In the genomic region with DNA sequence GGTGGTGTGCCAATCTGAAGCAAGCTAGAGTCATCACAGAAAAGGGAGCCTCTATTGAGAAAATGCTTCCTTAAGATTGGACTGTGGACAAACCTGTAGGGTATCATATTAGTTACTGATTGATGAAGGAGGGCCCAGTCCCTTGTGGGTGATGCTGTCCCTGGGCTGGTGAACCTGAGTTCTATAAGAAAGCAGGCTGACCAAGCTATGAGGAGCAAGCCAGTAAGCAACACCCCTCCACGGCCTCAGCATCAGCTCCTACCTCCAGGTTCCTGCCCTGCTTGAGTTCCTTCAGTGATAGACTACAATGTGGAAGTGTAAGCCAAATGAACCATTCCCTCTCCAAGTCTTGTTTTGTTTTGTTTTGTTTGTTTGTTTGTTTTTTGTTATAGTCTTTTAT, we compare ENCODE assay signal across 34 mouse cellular contexts.
"Had no signal": no experiment of that assay in that cellular context is flagged by ENCODE, and none has a peak within 500 bp of the region (broad histone marks: within the 10 kb centered on the region; RNA-seq: fewer than 3 reads in every experiment).

No protein-coding gene starts in this region.

- H3K36me3 ChIP-seq: heart, embryonic 12.5 days; heart, embryonic 13.5 days; heart, embryonic 15.5 days; hindbrain, embryonic 10.5 days; hindbrain, embryonic 12.5 days; hindbrain, embryonic 13.5 days; hindbrain, embryonic 15.5 days; intestine, embryonic 15.5 days; kidney, embryonic 15.5 days had no signal

- ATAC-seq: hindbrain, embryonic 16.5 days; hindbrain, postnatal 0 days; inflammation-experienced regulatory T-cells, adult 6 months; intestine, embryonic 15.5 days; intestine, embryonic 16.5 days; intestine, postnatal 0 days had no signal

- H3K4me1 ChIP-seq: heart, embryonic 12.5 days; heart, embryonic 13.5 days; heart, embryonic 15.5 days; hindbrain, embryonic 10.5 days; hindbrain, embryonic 15.5 days; intestine, embryonic 15.5 days; kidney, embryonic 15.5 days had no signal

- H3K4me2 ChIP-seq: heart, embryonic 11.5 days; heart, embryonic 12.5 days; heart, embryonic 13.5 days; heart, embryonic 15.5 days; hindbrain, embryonic 12.5 days; hindbrain, embryonic 13.5 days; hindbrain, embryonic 14.5 days; hindbrain, embryonic 15.5 days; intestine, embryonic 15.5 days; kidney, embryonic 15.5 days had no signal

- H3K27ac ChIP-seq: heart, embryonic 13.5 days; heart, embryonic 15.5 days; hindbrain, embryonic 10.5 days; hindbrain, embryonic 12.5 days; hindbrain, embryonic 13.5 days; hindbrain, embryonic 14.5 days; hindbrain, embryonic 15.5 days; hindbrain, postnatal 0 days; intestine, embryonic 15.5 days; kidney, embryonic 15.5 days; kidney, postnatal 0 days; layer of hippocampus, adult 2 months had no signal

- H3K27me3 ChIP-seq: heart, embryonic 12.5 days; heart, embryonic 13.5 days; heart, embryonic 15.5 days; hindbrain, embryonic 12.5 days; hindbrain, embryonic 13.5 days; hindbrain, embryonic 15.5 days; intestine, embryonic 15.5 days; kidney, embryonic 15.5 days had no signal

- DNase-seq: heart, postnatal 10 days; heart, postnatal 14 days; heart, postnatal 36 days; heart, postnatal 4 days; kidney, adult 11 months; kidney, adult 18-20 months; kidney, adult 2 months; kidney, adult 8-10 months; kidney, adult 9 months; kidney, postnatal 10 days; kidney, postnatal 14 days; kidney, postnatal 25 days; kidney, postnatal 36 days; kidney, postnatal 4 days; layer of hippocampus, adult 9-11 months; layer of hippocampus, postnatal 36 days had no signal

- H3K4me3 ChIP-seq: heart, embryonic 12.5 days; heart, embryonic 13.5 days; heart, embryonic 15.5 days; hindbrain, embryonic 10.5 days; hindbrain, embryonic 12.5 days; hindbrain, embryonic 13.5 days; hindbrain, embryonic 15.5 days; intestine, embryonic 15.5 days; kidney, embryonic 15.5 days; layer of hippocampus, adult 2 months had no signal

- H3K9ac ChIP-seq: heart, embryonic 12.5 days; heart, embryonic 13.5 days; heart, embryonic 15.5 days; hindbrain, embryonic 12.5 days; hindbrain, embryonic 13.5 days; hindbrain, embryonic 14.5 days; hindbrain, embryonic 15.5 days; intestine, embryonic 15.5 days; kidney, embryonic 15.5 days had no signal

- H3K9me3 ChIP-seq: heart, embryonic 12.5 days; heart, embryonic 13.5 days; heart, embryonic 15.5 days; hindbrain, embryonic 10.5 days; hindbrain, embryonic 12.5 days; hindbrain, embryonic 13.5 days; hindbrain, embryonic 15.5 days; intestine, embryonic 15.5 days; kidney, embryonic 15.5 days had no signal
